Mouse (Mus musculus): ENCODE measurements around the gene Agpat1.

- no peak for TF ChIP-seq FLI1 (IDR thresholded peaks at IDR 0.05; ENCODE audit: low read length)
- no peak for TF ChIP-seq GATA1 (IDR thresholded peaks at IDR 0.05; ENCODE audit: borderline replicate concordance, low read length)
Observed at GRCm38 (mm10) chr17:34623161-34623560, 19.1 kb downstream of the Agpat1 start.

All from megakaryocyte, embryonic 14.5 days (primary cell).